Mouse (Mus musculus) erythroblast, embryonic 14.5 days (primary cell): ENCODE data around the gene Slc8a1. TPM values are rescaled to one million over a fixed set of nuclear protein-coding genes. Genes with fewer than 3 reads are reported as not detected.

Source experiments
- H3K27me3 ChIP-seq: 2 replicates; pipeline ENCODE4 v1.6.1; 2012; ENCODE audit warnings: inconsistent platforms; ENCODE audit not compliant: control insufficient read depth
- H3K36me3 ChIP-seq: 2 replicates; pipeline ENCODE4 v1.6.1; 2012; ENCODE audit warnings: mild to moderate bottlenecking, inconsistent platforms; ENCODE audit not compliant: control insufficient read depth
- H3K4me1 ChIP-seq: 2 replicates; pipeline ENCODE4 v1.6.1; 2012; ENCODE audit warnings: inconsistent platforms; ENCODE audit not compliant: control insufficient read depth
- H3K4me3 ChIP-seq: replicated peaks from 2 replicates; pipeline ENCODE3; 2012; ENCODE audit warnings: moderate library complexity, mild to moderate bottlenecking, inconsistent platforms
- H3K9me3 ChIP-seq: 2 replicates; pipeline ENCODE4 v1.6.1; 2012; ENCODE audit warnings: low read length, inconsistent platforms, mixed read lengths; ENCODE audit not compliant: control insufficient read depth
- GATA1 ChIP-seq: IDR thresholded peaks from 2 replicates; pipeline ENCODE4 v1.6.1; 2012; ENCODE audit warnings: low read length, inconsistent platforms, mixed read lengths
- TAL1 ChIP-seq: IDR thresholded peaks from 3 replicates; pipeline ENCODE4 v1.6.1; 2012; ENCODE audit warnings: low read length, inconsistent platforms, mixed read lengths
- polyA plus RNA-seq: library from polyadenylated mRNA; stranded (reverse); fragments of >175 nt; gene quantifications from 2 replicates; pipeline ENCODE4 v1.2.3, GENCODE M21; 2012

Gene Slc8a1
- polyA plus RNA-seq, 1 experiment: not detected

GRCm38 (mm10) chr17:81735583-81735982 lies 2.6 kb downstream of the Slc8a1 start:
- TF ChIP-seq GATA1: no peak
- no peak for TF ChIP-seq TAL1
- Histone ChIP-seq H3K36me3 (no peaks in the 10 kb centered on the region), H3K27me3 (no peaks in the 10 kb centered on the region), H3K9me3 (no peaks in the 10 kb centered on the region), H3K4me1 (no peaks in the 10 kb centered on the region), H3K4me3 (no peak overlapping the region)

- Histone ChIP-seq H3K4me3 (no peak overlapping the region), H3K27me3 (no peaks in the 10 kb centered on the region), H3K9me3 (no peaks in the 10 kb centered on the region), H3K36me3 (no peaks in the 10 kb centered on the region), H3K4me1 (no peaks in the 10 kb centered on the region)
- no peak for TF ChIP-seq TAL1
- TF ChIP-seq GATA1: no peak
Measured at GRCm38 (mm10) chr17:81729891-81730290, 8.3 kb downstream of the Slc8a1 start.

- TF ChIP-seq TAL1: no peak
- Histone ChIP-seq H3K4me1 (no peaks in the 10 kb centered on the region), H3K27me3 (no peaks in the 10 kb centered on the region), H3K9me3 (no peaks in the 10 kb centered on the region), H3K4me3 (no peak overlapping the region), H3K36me3 (no peaks in the 10 kb centered on the region)
Measured at GRCm38 (mm10) chr17:81712273-81712751, 25.9 kb downstream of the Slc8a1 start.

- no peaks in the 10 kb centered on the region for H3K27me3 ChIP-seq
Measured at GRCm38 (mm10) chr17:81704761-81705160, 33.4 kb downstream of the Slc8a1 start.

GRCm38 (mm10) chr17:81703258-81703657 lies 34.9 kb downstream of the Slc8a1 start:
- no peaks in the 10 kb centered on the region for H3K9me3 ChIP-seq
- TF ChIP-seq GATA1 (no peak), TAL1 (no peak)
- H3K4me3 ChIP-seq: no peak overlapping the region
- H3K4me1 ChIP-seq: no peaks in the 10 kb centered on the region
- no peaks in the 10 kb centered on the region for H3K27me3 ChIP-seq
- H3K36me3 ChIP-seq: no peaks in the 10 kb centered on the region

More at GRCm38 (mm10) chr17:81704761-81705160, 33.4 kb downstream of the Slc8a1 start:
- Histone ChIP-seq H3K4me3 (no peak overlapping the region), H3K4me1 (no peaks in the 10 kb centered on the region), H3K9me3 (no peaks in the 10 kb centered on the region), H3K36me3 (no peaks in the 10 kb centered on the region)
- TF ChIP-seq TAL1 (no peak), GATA1 (no peak)

- TF ChIP-seq GATA1: no peak
- no peak for TF ChIP-seq TAL1
- H3K9me3 ChIP-seq: no peaks in the 10 kb centered on the region
- no peaks in the 10 kb centered on the region for H3K36me3 ChIP-seq
- no peaks in the 10 kb centered on the region for H3K27me3 ChIP-seq
- H3K4me1 ChIP-seq: no peaks in the 10 kb centered on the region
- no peak overlapping the region for H3K4me3 ChIP-seq
Measured at GRCm38 (mm10) chr17:81701701-81702100, 36.5 kb downstream of the Slc8a1 start.

- Histone ChIP-seq H3K4me3 (no peak overlapping the region), H3K36me3 (no peaks in the 10 kb centered on the region), H3K27me3 (no peaks in the 10 kb centered on the region), H3K9me3 (no peaks in the 10 kb centered on the region), H3K4me1 (no peaks in the 10 kb centered on the region)
- TF ChIP-seq TAL1 (no peak), GATA1 (no peak)
Measured at GRCm38 (mm10) chr17:81698789-81699188, 39.4 kb downstream of the Slc8a1 start.

- no peak for TF ChIP-seq GATA1
- TF ChIP-seq TAL1: no peak
- Histone ChIP-seq H3K4me3 (no peak overlapping the region), H3K27me3 (no peaks in the 10 kb centered on the region), H3K36me3 (no peaks in the 10 kb centered on the region), H3K4me1 (no peaks in the 10 kb centered on the region), H3K9me3 (no peaks in the 10 kb centered on the region)
Measured at GRCm38 (mm10) chr17:81697695-81698094, 40.5 kb downstream of the Slc8a1 start.

GRCm38 (mm10) chr17:81694977-81695376 lies 43.2 kb downstream of the Slc8a1 start:
- no peaks in the 10 kb centered on the region for H3K9me3 ChIP-seq

GRCm38 (mm10) chr17:81679616-81680015 lies 58.6 kb downstream of the Slc8a1 start:
- H3K27me3 ChIP-seq: no peaks in the 10 kb centered on the region
- H3K36me3 ChIP-seq: no peaks in the 10 kb centered on the region
- H3K4me1 ChIP-seq: no peaks in the 10 kb centered on the region
- TF ChIP-seq TAL1 (no peak), GATA1 (no peak)
- H3K4me3 ChIP-seq: no peak overlapping the region
- H3K9me3 ChIP-seq: peaks cover 2% of the 10 kb centered on the region; the same call in 1 of the 2 replicates

More at GRCm38 (mm10) chr17:81694977-81695376, 43.2 kb downstream of the Slc8a1 start:
- TF ChIP-seq TAL1 (no peak), GATA1 (no peak)
- Histone ChIP-seq H3K27me3 (no peaks in the 10 kb centered on the region), H3K4me3 (no peak overlapping the region), H3K36me3 (no peaks in the 10 kb centered on the region), H3K4me1 (no peaks in the 10 kb centered on the region)
